Mouse (Mus musculus) midbrain, embryonic 12.5 days (tissue): Measurements from ENCODE around the gene Xirp2. TPM values are rescaled to one million over a fixed set of nuclear protein-coding genes. Genes with fewer than 3 reads are reported as not detected.

ENCODE experiments used
- ATAC-seq: fragments of 200-750 bp; cut with Nextera tagmentation; 2 replicates; pipeline ENCODE4 v1.8.0; 2017; ENCODE audit warnings: low read depth, moderate TSS enrichment, moderate library complexity; ENCODE audit not compliant: low FRiP score
- H3K27ac ChIP-seq: fragments of 300-500 bp; sonication (generic); replicated peaks from 2 replicates; pipeline ENCODE4 v1.5.1; 2016; ENCODE audit warnings: mild to moderate bottlenecking
- H3K27me3 ChIP-seq: fragments of 300-500 bp; sonication (generic); 2 replicates; pipeline ENCODE4 v1.6.1; 2016; ENCODE audit warnings: mild to moderate bottlenecking
- H3K36me3 ChIP-seq: fragments of 300-500 bp; sonication (generic); 2 replicates; pipeline ENCODE4 v1.6.1; 2016
- H3K4me1 ChIP-seq: fragments of 300-500 bp; sonication (generic); 2 replicates; pipeline ENCODE4 v1.6.1; 2016
- H3K4me2 ChIP-seq: fragments of 300-500 bp; sonication (generic); replicated peaks from 2 replicates; pipeline ENCODE4 v1.6.1; 2016; ENCODE audit warnings: mild to moderate bottlenecking, moderate library complexity
- H3K4me3 ChIP-seq: fragments of 300-500 bp; sonication (generic); 2 replicates; pipeline ENCODE4 v1.5.1; 2016; ENCODE audit warnings: mild to moderate bottlenecking
- H3K9ac ChIP-seq: fragments of 300-500 bp; sonication (generic); replicated peaks from 2 replicates; pipeline ENCODE4 v1.6.1; 2016; ENCODE audit warnings: mild to moderate bottlenecking, moderate library complexity
- H3K9me3 ChIP-seq: fragments of 300-500 bp; sonication (generic); 2 replicates; pipeline ENCODE4 v1.6.1; 2016; ENCODE audit warnings: mild to moderate bottlenecking
- WGBS: fragments of 180-500 bp; shearing (Covaris S2); methylation state at CpG from one replicate; pipeline ENCODE4 v1.1.7; 2016; 5-methylcytosine and 5-hydroxymethylcytosine counted together
- polyA plus RNA-seq: library from polyadenylated mRNA; unstranded; fragments of >200 nt; fragmentation: Nextera tagmentation; extraction: Ambion mirVana; gene quantifications from 2 replicates; pipeline ENCODE4 v1.2.1, GENCODE M21; 2016

Gene Xirp2
- polyA plus RNA-seq, 1 experiment from 2014 or later: not detected

GRCm38 (mm10) chr2:67486721-67487120 is 40.9 kb downstream of the Xirp2 start:
- ATAC-seq: no peak
- H3K9ac ChIP-seq: no peak overlapping the region
- H3K4me1 ChIP-seq: peaks cover 10% of the 10 kb centered on the region
- 82% methylated on average over 6 of the region's 6 CpGs for WGBS
- no peaks in the 10 kb centered on the region for H3K9me3 ChIP-seq
- no peak overlapping the region for H3K4me3 ChIP-seq
- no peaks in the 10 kb centered on the region for H3K36me3 ChIP-seq
- no peak overlapping the region for H3K27ac ChIP-seq
- no peak overlapping the region for H3K4me2 ChIP-seq
- H3K27me3 ChIP-seq: no peaks in the 10 kb centered on the region

GRCm38 (mm10) chr2:67487162-67487561 is 41.4 kb downstream of the Xirp2 start:
- no peak overlapping the region for H3K9ac ChIP-seq
- no peak overlapping the region for H3K4me3 ChIP-seq
- peaks cover 10% of the 10 kb centered on the region for H3K4me1 ChIP-seq
- no peak overlapping the region for H3K27ac ChIP-seq
- 71% methylated on average over 3 of the region's 3 CpGs for WGBS
- no peak for ATAC-seq
- H3K36me3 ChIP-seq: no peaks in the 10 kb centered on the region
- no peak overlapping the region for H3K4me2 ChIP-seq
- no peaks in the 10 kb centered on the region for H3K27me3 ChIP-seq
- no peaks in the 10 kb centered on the region for H3K9me3 ChIP-seq

- H3K9ac ChIP-seq: no peak overlapping the region
- H3K9me3 ChIP-seq: no peaks in the 10 kb centered on the region
- peaks cover 10% of the 10 kb centered on the region for H3K4me1 ChIP-seq
- ATAC-seq: peak; percentile 59
- H3K4me3 ChIP-seq: no peak overlapping the region
- 22% methylated on average over 11 of the region's 11 CpGs for WGBS
- H3K27ac ChIP-seq: no peak overlapping the region
- peak overlapping the region; percentile 30 for H3K4me2 ChIP-seq
- H3K27me3 ChIP-seq: no peaks in the 10 kb centered on the region
- no peaks in the 10 kb centered on the region for H3K36me3 ChIP-seq
Observed at GRCm38 (mm10) chr2:67488465-67489127, 42.8 kb downstream of the Xirp2 start.

GRCm38 (mm10) chr2:67489128-67489492 is 43.3 kb downstream of the Xirp2 start:
- WGBS: 54% methylated on average over 8 of the region's 8 CpGs
- no peak overlapping the region for H3K27ac ChIP-seq
- peaks cover 10% of the 10 kb centered on the region for H3K4me1 ChIP-seq
- no peaks in the 10 kb centered on the region for H3K9me3 ChIP-seq
- H3K4me3 ChIP-seq: no peak overlapping the region
- no peaks in the 10 kb centered on the region for H3K36me3 ChIP-seq
- ATAC-seq: peak; percentile 67
- H3K4me2 ChIP-seq: peak overlapping the region; percentile 30; the same call in 1 of the 2 replicates
- H3K9ac ChIP-seq: no peak overlapping the region
- no peaks in the 10 kb centered on the region for H3K27me3 ChIP-seq

- no peaks in the 10 kb centered on the region for H3K9me3 ChIP-seq
- H3K9ac ChIP-seq: no peak overlapping the region
- no peaks in the 10 kb centered on the region for H3K36me3 ChIP-seq
- H3K4me1 ChIP-seq: no peaks in the 10 kb centered on the region
- no peak for ATAC-seq
- no peak overlapping the region for H3K4me3 ChIP-seq
- no peaks in the 10 kb centered on the region for H3K27me3 ChIP-seq
- no peak overlapping the region for H3K27ac ChIP-seq
- H3K4me2 ChIP-seq: no peak overlapping the region
- 78% methylated on average over 2 of the region's 2 CpGs for WGBS
Observed at GRCm38 (mm10) chr2:67505457-67505856, 59.7 kb downstream of the Xirp2 start.

- no peak overlapping the region for H3K4me2 ChIP-seq
- no peak for ATAC-seq
- WGBS: 93% methylated on average over 7 of the region's 7 CpGs
Observed at GRCm38 (mm10) chr2:67516405-67516804, 70.6 kb downstream of the Xirp2 start.

GRCm38 (mm10) chr2:67535347-67535746 is 89.5 kb downstream of the Xirp2 start:
- Histone ChIP-seq H3K27me3 (no peaks in the 10 kb centered on the region), H3K27ac (no peak overlapping the region), H3K4me3 (no peak overlapping the region), H3K4me1 (no peaks in the 10 kb centered on the region), H3K36me3 (no peaks in the 10 kb centered on the region), H3K9me3 (no peaks in the 10 kb centered on the region), H3K4me2 (no peak overlapping the region), H3K9ac (no peak overlapping the region)
- ATAC-seq: no peak
- WGBS: 91% methylated on average over 2 of the region's 2 CpGs

More at GRCm38 (mm10) chr2:67516405-67516804, 70.6 kb downstream of the Xirp2 start:
- Histone ChIP-seq H3K9me3 (no peaks in the 10 kb centered on the region), H3K27me3 (no peaks in the 10 kb centered on the region), H3K4me3 (no peak overlapping the region), H3K36me3 (no peaks in the 10 kb centered on the region), H3K27ac (no peak overlapping the region), H3K9ac (no peak overlapping the region), H3K4me1 (no peaks in the 10 kb centered on the region)

- no peak overlapping the region for H3K27ac ChIP-seq
- H3K9me3 ChIP-seq: no peaks in the 10 kb centered on the region
- no peaks in the 10 kb centered on the region for H3K36me3 ChIP-seq
- H3K4me2 ChIP-seq: no peak overlapping the region
- H3K4me3 ChIP-seq: no peak overlapping the region
- ATAC-seq: no peak
- H3K4me1 ChIP-seq: 0 out of 2 replicates have a peak, but pooled peaks cover 4% of the 10 kb centered on the region
- no peak overlapping the region for H3K9ac ChIP-seq
- H3K27me3 ChIP-seq: no peaks in the 10 kb centered on the region
- 82% methylated on average over 6 of the region's 6 CpGs for WGBS
Observed at GRCm38 (mm10) chr2:67539426-67539825, 93.6 kb downstream of the Xirp2 start.

- H3K27ac ChIP-seq: no peak overlapping the region
- no peak overlapping the region for H3K9ac ChIP-seq
- ATAC-seq: no peak
- WGBS: 69% methylated on average over 11 of the region's 11 CpGs
- H3K9me3 ChIP-seq: no peaks in the 10 kb centered on the region
- H3K27me3 ChIP-seq: no peaks in the 10 kb centered on the region
- no peak overlapping the region for H3K4me3 ChIP-seq
- no peak overlapping the region for H3K4me2 ChIP-seq
- H3K4me1 ChIP-seq: 0 out of 2 replicates have a peak, but pooled peaks cover 4% of the 10 kb centered on the region
- no peaks in the 10 kb centered on the region for H3K36me3 ChIP-seq
Observed at GRCm38 (mm10) chr2:67541957-67542696, 96.3 kb downstream of the Xirp2 start.

GRCm38 (mm10) chr2:67544426-67544825 is 98.6 kb downstream of the Xirp2 start:
- Histone ChIP-seq H3K9ac (no peak overlapping the region), H3K4me3 (no peak overlapping the region), H3K27me3 (no peaks in the 10 kb centered on the region), H3K9me3 (no peaks in the 10 kb centered on the region), H3K4me1 (0 out of 2 replicates have a peak, but pooled peaks cover 4% of the 10 kb centered on the region), H3K4me2 (no peak overlapping the region), H3K36me3 (no peaks in the 10 kb centered on the region), H3K27ac (no peak overlapping the region)
- 73% methylated on average over 8 of the region's 8 CpGs for WGBS
- ATAC-seq: no peak

- H3K4me3 ChIP-seq: peak overlapping the region; percentile 68
- H3K4me1 ChIP-seq: peaks cover 11% of the 10 kb centered on the region
- peak overlapping the region; percentile 95 for H3K27ac ChIP-seq
- no peaks in the 10 kb centered on the region for H3K36me3 ChIP-seq
- H3K27me3 ChIP-seq: no peaks in the 10 kb centered on the region
- 3% methylated on average over 23 of the region's 23 CpGs for WGBS
- no peaks in the 10 kb centered on the region for H3K9me3 ChIP-seq
- H3K9ac ChIP-seq: peak overlapping the region; percentile 80
- ATAC-seq: peak; percentile 87
- peak overlapping the region; percentile 83 for H3K4me2 ChIP-seq
Observed at GRCm38 (mm10) chr2:67564851-67565479, 119.2 kb downstream of the Xirp2 start.
